Mouse (Mus musculus) stomach, embryonic 14.5 days (tissue): ENCODE data around the gene Cinp. TPM values are rescaled to one million over a fixed set of nuclear protein-coding genes. Genes with fewer than 3 reads are reported as not detected.

ENCODE experiments used
- ATAC-seq: fragments of 200-750 bp; cut with Nextera tagmentation; 2 replicates; pipeline ENCODE4 v1.8.0; 2017; ENCODE audit warnings: low read depth, moderate TSS enrichment; ENCODE audit not compliant: insufficient number of reproducible peaks, insufficient read depth, low FRiP score
- H3K27ac ChIP-seq: fragments of 300-500 bp; sonication (generic); 2 replicates; pipeline ENCODE4 v1.5.1; 2014; ENCODE audit warnings: mild to moderate bottlenecking, low read length, moderate library complexity, mixed read lengths
- H3K27me3 ChIP-seq: fragments of 300-500 bp; sonication (generic); 2 replicates; pipeline ENCODE4 v1.6.1; 2014; ENCODE audit warnings: low read length, control low read depth, mixed read lengths; ENCODE audit not compliant: control insufficient read depth, insufficient read depth
- H3K36me3 ChIP-seq: fragments of 300-500 bp; sonication (generic); 2 replicates; pipeline ENCODE4 v1.6.1; 2014; ENCODE audit warnings: mild to moderate bottlenecking, control low read depth, low read length, moderate library complexity, mixed read lengths; ENCODE audit not compliant: control insufficient read depth, insufficient read depth
- H3K4me1 ChIP-seq: fragments of 300-500 bp; sonication (generic); 2 replicates; pipeline ENCODE4 v1.6.1; 2014; ENCODE audit warnings: low read length, control low read depth, mixed read lengths; ENCODE audit not compliant: control insufficient read depth, insufficient read depth
- H3K4me2 ChIP-seq: fragments of 300-500 bp; sonication (generic); replicated peaks from 2 replicates; pipeline ENCODE4 v1.6.1; 2014; ENCODE audit warnings: low read depth, low read length, control low read depth
- H3K4me3 ChIP-seq: fragments of 300-500 bp; sonication (generic); 2 replicates; pipeline ENCODE4 v1.5.1; 2014; ENCODE audit warnings: low read depth, low read length, control low read depth
- H3K9ac ChIP-seq: fragments of 300-500 bp; sonication (generic); replicated peaks from 2 replicates; pipeline ENCODE4 v1.6.1; 2014; ENCODE audit warnings: low read depth, mild to moderate bottlenecking, control low read depth, low read length, moderate library complexity, mixed read lengths
- H3K9me3 ChIP-seq: fragments of 300-500 bp; sonication (generic); 2 replicates; pipeline ENCODE4 v1.6.1; 2016; ENCODE audit warnings: low read depth, low read length, control low read depth; ENCODE audit not compliant: control insufficient read depth
- WGBS: fragments of 180-500 bp; shearing (Covaris S2); extraction: QIAGEN DNeasy Blood & Tissue Kit; methylation state at CpG from one replicate; pipeline ENCODE4 v1.1.7; 2014; 5-methylcytosine and 5-hydroxymethylcytosine counted together
- polyA plus RNA-seq: library from polyadenylated mRNA; unstranded; fragments of >200 nt; fragmentation: Nextera tagmentation; extraction: Ambion mirVana; gene quantifications from 2 replicates; pipeline ENCODE4 v1.2.1, GENCODE M21; 2014

Gene Cinp
- 80.8 and 89.5 TPM in 2 replicates for polyA plus RNA-seq

DNA sequence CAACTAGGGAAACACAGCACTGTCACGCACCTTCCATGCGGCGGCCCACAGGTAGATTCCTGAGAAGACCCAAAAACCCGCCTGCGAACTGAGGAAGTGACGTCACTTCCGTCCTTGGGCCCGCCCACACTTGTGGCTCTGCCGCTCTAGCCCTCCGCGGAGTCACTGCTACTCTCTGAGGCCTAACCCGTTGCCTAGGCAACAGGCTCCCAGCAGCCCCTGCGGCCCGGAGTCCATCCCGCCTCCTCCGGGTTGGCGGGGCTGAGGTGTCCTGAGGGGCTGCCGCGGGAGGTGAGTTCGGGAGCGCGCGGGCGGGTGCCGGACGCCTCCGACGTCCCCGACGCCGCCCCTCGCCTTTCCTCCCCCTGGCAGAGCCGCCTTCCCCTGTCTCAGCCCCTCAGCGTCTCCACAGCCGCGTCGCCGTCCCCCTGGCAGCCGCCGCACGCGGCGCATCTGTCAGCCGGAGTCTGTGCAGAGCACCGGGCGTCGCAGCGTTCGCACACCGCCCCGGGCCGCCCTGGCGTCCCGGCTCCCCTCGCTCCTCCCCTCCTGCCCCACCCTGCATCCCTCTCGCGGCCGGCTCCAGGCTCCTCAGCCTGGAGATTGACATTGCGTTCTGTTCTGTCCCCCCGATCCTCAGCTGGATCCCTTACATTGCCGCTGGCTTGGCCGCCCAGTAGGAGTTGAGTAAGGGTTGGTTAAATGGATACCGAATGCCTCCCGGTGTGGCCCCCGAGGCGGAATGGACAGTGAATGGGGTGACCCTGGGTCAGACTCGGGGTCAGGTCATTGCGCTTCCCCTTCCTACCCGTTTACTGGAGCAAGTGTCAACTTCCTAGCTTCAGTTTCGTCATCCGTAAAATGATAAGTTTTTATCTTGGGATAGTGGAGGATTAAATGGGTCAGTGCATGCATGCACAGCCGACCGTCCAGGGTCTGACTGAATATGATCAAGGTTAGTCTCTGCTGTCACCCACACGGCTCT lies at the start of gene Cinp, which contains the start of gene Tecpr2:
TSS of gene Cinp (minus strand) at position 110 of the 985 bp plus-strand sequence.
TSS of gene Tecpr2 (plus strand) at position 229 of the 985 bp plus-strand sequence.
- H3K4me2 ChIP-seq, result peak within 1 kb of the TSS; percentile 81
- peak within 1 kb of the TSS; percentile 71 for H3K27ac ChIP-seq
- H3K9me3 ChIP-seq, result no peaks in the 10 kb centered on the region
- H3K36me3 ChIP-seq, result no peaks in the 10 kb centered on the region
- peaks cover 15% of the 10 kb centered on the region; the same call in 1 of the 2 replicates for H3K4me1 ChIP-seq
- peak; percentile 100 for ATAC-seq
- H3K4me3 ChIP-seq, result peak within 1 kb of the TSS; percentile 86
- H3K27me3 ChIP-seq, result no peaks in the 10 kb centered on the region
- WGBS, result under 1% methylated on average over 68 of the region's 74 CpGs
- H3K9ac ChIP-seq, result peak within 1 kb of the TSS; percentile 76

DNA sequence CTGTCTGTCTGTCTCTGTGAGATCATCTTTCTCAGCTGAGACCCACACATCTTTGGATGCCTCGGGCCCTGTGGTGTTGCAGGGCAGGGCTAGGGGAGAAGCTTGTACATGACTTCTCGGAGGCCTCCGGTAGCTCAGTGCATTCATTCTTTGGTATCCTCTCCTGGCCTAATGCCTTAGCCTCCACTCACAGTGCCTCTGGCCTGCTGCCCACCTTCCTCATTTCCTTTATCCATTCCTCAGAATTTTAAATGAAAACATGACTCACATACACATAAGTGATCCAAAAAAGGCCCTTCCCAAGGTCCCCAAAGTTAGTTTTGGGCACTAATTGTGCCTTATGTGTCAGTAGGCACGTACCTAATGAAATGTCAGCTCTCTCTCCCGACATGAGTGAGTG lies 48.6 kb upstream of the Cinp start:
- Histone ChIP-seq H3K4me3 (no peak overlapping the region), H3K4me1 (no peaks in the 10 kb centered on the region), H3K27me3 (no peaks in the 10 kb centered on the region), H3K9ac (no peak overlapping the region), H3K4me2 (no peak overlapping the region), H3K36me3 (peaks cover 7% of the 10 kb centered on the region), H3K27ac (no peak overlapping the region), H3K9me3 (no peaks in the 10 kb centered on the region)
- no peak for ATAC-seq
- WGBS, result 86% methylated on average over 5 of the region's 5 CpGs

DNA sequence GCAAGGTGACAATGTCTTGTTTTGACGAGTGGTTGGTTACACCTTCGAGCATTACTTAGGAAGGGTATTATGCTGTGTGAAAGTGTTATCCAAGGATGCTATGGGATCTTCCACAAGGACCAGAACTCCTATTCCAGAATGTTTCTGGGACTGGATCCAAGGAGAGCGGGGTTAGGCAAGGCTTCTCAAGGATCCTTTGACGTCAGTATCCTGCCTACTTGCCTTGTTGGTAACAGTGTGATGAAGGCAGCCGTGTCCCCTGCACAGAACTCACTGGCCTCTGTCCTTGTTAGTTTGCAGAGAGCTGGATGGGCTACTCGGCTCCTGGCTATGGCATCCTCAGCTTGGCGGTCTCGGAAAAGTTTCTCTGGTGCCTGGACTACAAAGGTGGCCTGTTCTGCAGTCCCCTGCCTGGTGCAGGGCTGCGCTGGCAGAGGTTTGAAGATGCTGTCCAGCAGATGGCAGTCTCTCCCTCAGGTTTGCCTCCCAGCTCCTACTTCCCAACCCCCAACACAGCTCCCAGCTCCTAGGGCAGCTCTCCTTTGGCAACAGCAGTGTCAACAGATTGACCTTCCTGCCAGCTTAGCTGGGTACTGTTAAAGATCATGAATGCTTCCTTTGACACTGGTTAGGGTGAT lies 47.2 kb upstream of the Cinp start:
- ATAC-seq, result peak; percentile 87
- Histone ChIP-seq H3K36me3 (peaks cover 14% of the 10 kb centered on the region), H3K4me2 (no peak overlapping the region), H3K9me3 (no peaks in the 10 kb centered on the region), H3K4me1 (no peaks in the 10 kb centered on the region), H3K9ac (no peak overlapping the region), H3K4me3 (no peak overlapping the region), H3K27me3 (no peaks in the 10 kb centered on the region), H3K27ac (no peak overlapping the region)
- WGBS, result 58% methylated on average over 9 of the region's 9 CpGs

DNA sequence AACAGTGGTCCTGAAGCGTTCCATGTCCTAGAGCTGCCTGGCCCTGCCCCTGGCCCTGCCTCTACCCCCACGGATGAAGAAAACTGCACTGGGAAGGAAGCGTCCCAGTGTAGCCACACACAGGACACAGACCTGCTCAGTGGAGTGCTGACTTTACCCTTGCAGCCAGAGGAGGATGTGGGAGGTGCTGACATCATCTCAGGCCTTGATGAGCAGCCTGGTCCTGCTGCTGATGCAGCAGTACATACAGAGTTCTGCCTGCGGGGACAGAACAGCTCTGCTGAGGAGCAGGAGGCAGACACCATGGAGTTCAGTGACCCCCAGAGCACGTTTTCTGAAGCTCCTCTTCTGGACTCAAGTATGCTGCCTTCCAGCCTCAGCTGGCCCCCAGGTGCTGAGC lies 43.9 kb upstream of the Cinp start:
- H3K27me3 ChIP-seq, result no peaks in the 10 kb centered on the region
- H3K4me3 ChIP-seq, result no peak overlapping the region
- 71% methylated on average over 5 of the region's 5 CpGs for WGBS
- no peaks in the 10 kb centered on the region for H3K9me3 ChIP-seq
- H3K27ac ChIP-seq, result no peak overlapping the region
- ATAC-seq, result no peak
- peaks cover 14% of the 10 kb centered on the region for H3K36me3 ChIP-seq
- no peak overlapping the region for H3K4me2 ChIP-seq
- no peak overlapping the region for H3K9ac ChIP-seq
- no peaks in the 10 kb centered on the region for H3K4me1 ChIP-seq

DNA sequence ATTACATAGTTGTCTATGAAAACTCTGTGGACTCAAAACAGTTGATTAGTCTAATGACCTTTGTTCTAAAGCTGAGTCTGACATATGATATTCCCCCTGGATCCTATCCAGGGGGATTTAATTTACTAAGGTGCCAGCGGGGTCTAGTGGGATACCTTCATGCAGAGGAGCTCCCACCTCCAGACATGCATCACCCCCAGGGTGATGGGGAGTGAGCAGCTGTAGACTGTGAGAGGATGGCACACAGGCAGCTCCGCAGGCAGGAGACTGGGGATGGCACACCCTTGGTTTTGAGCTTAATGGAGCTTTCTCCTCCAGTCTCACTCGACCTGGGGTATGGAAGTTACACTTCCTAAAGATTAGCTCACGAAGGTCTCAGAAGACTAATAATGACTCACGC lies 32.6 kb upstream of the Cinp start:
- no peak overlapping the region for H3K4me3 ChIP-seq
- H3K9me3 ChIP-seq, result no peaks in the 10 kb centered on the region
- WGBS, result 88% methylated on average over 5 of the region's 5 CpGs
- H3K27ac ChIP-seq, result no peak overlapping the region
- no peaks in the 10 kb centered on the region for H3K4me1 ChIP-seq
- no peak overlapping the region for H3K4me2 ChIP-seq
- H3K36me3 ChIP-seq, result peaks cover 8% of the 10 kb centered on the region; the same call in 1 of the 2 replicates
- H3K27me3 ChIP-seq, result no peaks in the 10 kb centered on the region
- H3K9ac ChIP-seq, result no peak overlapping the region
- ATAC-seq, result no peak

DNA sequence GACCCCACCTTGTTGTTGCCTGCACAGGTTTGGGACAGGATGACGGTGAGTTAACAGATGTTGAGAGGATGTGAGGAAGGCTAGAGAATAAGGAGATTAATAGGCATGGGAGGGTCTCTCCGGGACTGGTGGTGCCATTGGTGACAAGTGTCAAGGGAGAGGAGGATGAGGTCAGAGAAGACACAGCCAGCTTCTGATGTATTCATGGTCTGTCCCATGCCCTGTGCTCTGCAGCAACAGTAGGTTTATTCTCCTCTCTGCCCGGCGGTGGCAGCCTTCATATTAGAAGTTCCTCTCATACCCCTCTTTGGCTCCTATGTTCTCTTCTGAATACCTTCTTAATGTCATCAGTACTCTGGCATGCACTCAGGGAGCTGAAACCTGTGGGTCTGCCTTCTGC lies 31.3 kb upstream of the Cinp start:
- Histone ChIP-seq H3K36me3 (peaks cover 9% of the 10 kb centered on the region; the same call in 1 of the 2 replicates), H3K4me3 (no peak overlapping the region), H3K27me3 (no peaks in the 10 kb centered on the region), H3K27ac (no peak overlapping the region), H3K9ac (no peak overlapping the region), H3K4me2 (no peak overlapping the region), H3K9me3 (no peaks in the 10 kb centered on the region), H3K4me1 (no peaks in the 10 kb centered on the region)
- 92% methylated on average over 4 of the region's 4 CpGs for WGBS
- no peak for ATAC-seq

DNA sequence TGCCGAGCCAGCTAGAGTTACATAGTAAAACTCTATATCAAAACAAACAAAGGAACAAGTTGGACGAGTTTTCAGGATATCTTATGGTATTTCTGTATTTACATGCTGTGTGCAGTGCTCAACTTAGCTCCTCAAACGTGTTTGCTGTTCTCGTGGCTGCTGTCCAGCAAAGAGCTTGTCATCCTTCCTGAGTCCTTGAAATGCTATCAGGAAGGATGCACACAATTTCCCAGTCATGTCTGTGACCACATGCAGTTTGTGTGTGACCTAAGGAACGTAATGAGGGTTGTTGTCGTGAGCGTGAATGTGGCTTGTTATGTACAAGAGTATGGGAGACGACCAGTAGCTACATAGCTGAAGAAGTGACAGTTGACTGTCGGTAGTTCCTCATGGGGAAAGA lies 26.8 kb upstream of the Cinp start:
- no peak overlapping the region for H3K4me3 ChIP-seq
- no peak for ATAC-seq
- H3K4me1 ChIP-seq, result no peaks in the 10 kb centered on the region
- no peaks in the 10 kb centered on the region for H3K9me3 ChIP-seq
- H3K36me3 ChIP-seq, result peaks cover 11% of the 10 kb centered on the region; the same call in 1 of the 2 replicates
- no peaks in the 10 kb centered on the region for H3K27me3 ChIP-seq
- H3K9ac ChIP-seq, result no peak overlapping the region
- H3K4me2 ChIP-seq, result no peak overlapping the region
- WGBS, result 83% methylated on average over 9 of the region's 9 CpGs
- no peak overlapping the region for H3K27ac ChIP-seq

DNA sequence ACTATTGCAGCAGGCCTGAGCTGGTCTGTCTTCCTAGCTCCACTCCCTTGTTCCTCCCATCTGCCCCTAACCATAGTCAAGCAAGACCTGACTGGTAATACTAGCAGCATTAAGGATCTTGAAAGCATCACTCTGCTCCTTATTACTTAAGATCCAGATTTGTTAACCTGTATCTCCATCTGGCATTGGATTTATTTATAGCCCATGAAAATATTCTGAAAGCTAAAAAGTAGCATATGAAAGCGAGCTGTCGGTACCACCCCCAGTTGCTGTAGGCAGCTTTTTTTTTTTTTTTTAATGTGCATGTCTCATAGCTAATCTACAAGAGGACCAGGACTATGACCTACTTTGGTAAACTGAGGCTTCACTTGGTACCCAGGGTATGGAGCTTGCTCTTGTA lies 21.0 kb upstream of the Cinp start:
- no peak overlapping the region for H3K4me2 ChIP-seq
- H3K27ac ChIP-seq, result no peak overlapping the region
- H3K4me3 ChIP-seq, result no peak overlapping the region
- H3K36me3 ChIP-seq, result no peaks in the 10 kb centered on the region; the same call in 1 of the 2 replicates
- 91% methylated on average over 2 of the region's 2 CpGs for WGBS
- no peaks in the 10 kb centered on the region for H3K4me1 ChIP-seq
- ATAC-seq, result no peak
- H3K27me3 ChIP-seq, result no peaks in the 10 kb centered on the region
- H3K9me3 ChIP-seq, result no peaks in the 10 kb centered on the region
- H3K9ac ChIP-seq, result no peak overlapping the region
